Mouse (Mus musculus) lung, postnatal 0 days (tissue): ENCODE data around the gene Tnfsf13b.

ENCODE experiments used
- CTCF ChIP-seq: IDR thresholded peaks from 2 replicates; pipeline ENCODE4 v1.5.1; 2016; ENCODE audit warnings: antibody characterized with exemption, mild to moderate bottlenecking
- EP300 ChIP-seq: IDR thresholded peaks from 2 replicates; pipeline ENCODE4 v1.6.1; 2016; ENCODE audit warnings: antibody characterized with exemption, mild to moderate bottlenecking, control low read depth

- TF ChIP-seq EP300 (no peak), CTCF (no peak)
Observed at GRCm38 (mm10) chr8:9975276-9975675, 31.0 kb upstream of the Tnfsf13b start.
